19 mouse cellular contexts compared by ENCODE assay signal in genomic region chrX:158375791-158376190, GRCm38 (mm10).
DNase-seq lines count a peak whose midpoint lies in the region; ATAC-seq and TF ChIP-seq lines count a peak whose summit lies in the region.
"Had no signal": no experiment of that assay in that cellular context is flagged by ENCODE, and none has a peak within 500 bp of the region (broad histone marks: within the 10 kb centered on the region; RNA-seq: fewer than 3 reads in every experiment).

No protein-coding gene starts in this region.

- H3K9me3 ChIP-seq in midbrain, postnatal 0 days (ENCODE audit: low read length) = no peaks in the 10 kb centered on the region
- no peaks in the 10 kb centered on the region for H3K9me3 ChIP-seq in midbrain, embryonic 11.5 days (ENCODE audit: control insufficient read depth, low read length)
- no peaks in the 10 kb centered on the region for H3K9me3 ChIP-seq in lung, embryonic 15.5 days
- H3K9me3 ChIP-seq: embryonic facial prominence, embryonic 10.5 days; forebrain, embryonic 15.5 days; heart, embryonic 12.5 days; limb, embryonic 10.5 days; liver, embryonic 12.5 days; midbrain, embryonic 12.5 days had no signal

- 70% methylated on average over 4 of the region's 4 CpGs for WGBS in midbrain, postnatal 0 days
- WGBS in midbrain, embryonic 11.5 days = 86% methylated on average over 4 of the region's 4 CpGs
- WGBS in cerebellum, adult 2 months = 17% methylated on average over 4 of the region's 4 CpGs
- WGBS in lung, embryonic 15.5 days = 48% methylated on average over 4 of the region's 4 CpGs

- H3K9ac ChIP-seq in midbrain, postnatal 0 days (replicated peaks; ENCODE audit: low read length, poor library complexity, severe bottlenecking) = no peak overlapping the region
- H3K9ac ChIP-seq in midbrain, embryonic 11.5 days (ENCODE audit: low read length) = no peak overlapping the region
- no peak overlapping the region for H3K9ac ChIP-seq in lung, embryonic 15.5 days
- H3K9ac ChIP-seq: forebrain, embryonic 15.5 days; heart, embryonic 12.5 days; liver, embryonic 12.5 days; midbrain, embryonic 12.5 days had no signal

- H3K36me3 ChIP-seq in midbrain, postnatal 0 days (ENCODE audit: insufficient read depth, low read length) = no peaks in the 10 kb centered on the region
- no peaks in the 10 kb centered on the region for H3K36me3 ChIP-seq in midbrain, embryonic 11.5 days (ENCODE audit: control insufficient read depth, insufficient read depth, low read length)
- H3K36me3 ChIP-seq in lung, embryonic 15.5 days = no peaks in the 10 kb centered on the region
- H3K36me3 ChIP-seq: embryonic facial prominence, embryonic 10.5 days; forebrain, embryonic 15.5 days; heart, embryonic 12.5 days; limb, embryonic 10.5 days; liver, embryonic 12.5 days; midbrain, embryonic 12.5 days had no signal

- H3K27ac ChIP-seq in midbrain, postnatal 0 days (ENCODE audit: low read depth, low read length) = no peak overlapping the region
- no peak overlapping the region for H3K27ac ChIP-seq in midbrain, embryonic 11.5 days (ENCODE audit: low read depth, low read length)
- H3K27ac ChIP-seq in cerebellum, adult 2 months (ENCODE audit: insufficient read depth, low read length) = no peak overlapping the region
- no peak overlapping the region for H3K27ac ChIP-seq in lung, embryonic 15.5 days
- H3K27ac ChIP-seq: embryonic facial prominence, embryonic 10.5 days; forebrain, embryonic 15.5 days; limb, embryonic 10.5 days; liver, embryonic 12.5 days; macrophage; midbrain, embryonic 12.5 days had no signal

- ATAC-seq in midbrain, postnatal 0 days (ENCODE audit: low FRiP score) = no peak
- ATAC-seq in midbrain, embryonic 11.5 days (ENCODE audit: low FRiP score) = no peak
- ATAC-seq in lung, embryonic 15.5 days (ENCODE audit: borderline replicate concordance, extremely low read depth, low FRiP score, low TSS enrichment) = peak; percentile 81; the same call in 1 of the 2 replicates
- ATAC-seq: activated CD4-positive, CD25-positive, alpha-beta regulatory T cell, adult 4 months; forebrain, embryonic 15.5 days; liver, embryonic 12.5 days; Patski had no signal

- H3K4me2 ChIP-seq in midbrain, postnatal 0 days (ENCODE audit: low read depth, low read length, poor library complexity, severe bottlenecking) = no peak overlapping the region
- H3K4me2 ChIP-seq in midbrain, embryonic 11.5 days = no peak overlapping the region
- H3K4me2 ChIP-seq in lung, embryonic 15.5 days = no peak overlapping the region
- H3K4me2 ChIP-seq: forebrain, embryonic 15.5 days; heart, embryonic 12.5 days; liver, embryonic 12.5 days; midbrain, embryonic 12.5 days had no signal

- TF ChIP-seq POLR2A in cerebellum, adult 2 months (IDR thresholded peaks at IDR 0.05; ENCODE audit: borderline replicate concordance, insufficient read depth, low read length) = no peak

- H3K4me1 ChIP-seq in midbrain, postnatal 0 days (ENCODE audit: insufficient read depth, low read length) = no peaks in the 10 kb centered on the region
- H3K4me1 ChIP-seq in midbrain, embryonic 11.5 days (ENCODE audit: control insufficient read depth, insufficient read depth, low read length) = no peaks in the 10 kb centered on the region
- H3K4me1 ChIP-seq in cerebellum, adult 2 months (ENCODE audit: control insufficient read depth, insufficient read depth, low read length) = peaks cover 24% of the 10 kb centered on the region
- no peaks in the 10 kb centered on the region for H3K4me1 ChIP-seq in lung, embryonic 15.5 days
- H3K4me1 ChIP-seq: embryonic facial prominence, embryonic 10.5 days; forebrain, embryonic 15.5 days; heart, embryonic 12.5 days; limb, embryonic 10.5 days; liver, embryonic 12.5 days; midbrain, embryonic 12.5 days had no signal

- no peaks in the 10 kb centered on the region for H3K27me3 ChIP-seq in midbrain, postnatal 0 days (ENCODE audit: insufficient read depth, low read length)
- no peaks in the 10 kb centered on the region for H3K27me3 ChIP-seq in midbrain, embryonic 11.5 days (ENCODE audit: control insufficient read depth, insufficient read depth, low read length)
- no peaks in the 10 kb centered on the region for H3K27me3 ChIP-seq in cerebellum, adult 2 months (ENCODE audit: control insufficient read depth, insufficient read depth, low read length)
- H3K27me3 ChIP-seq in lung, embryonic 15.5 days = no peaks in the 10 kb centered on the region
- H3K27me3 ChIP-seq: forebrain, embryonic 15.5 days; heart, embryonic 12.5 days; liver, embryonic 12.5 days; midbrain, embryonic 12.5 days had no signal

- no peak overlapping the region for H3K4me3 ChIP-seq in midbrain, postnatal 0 days (ENCODE audit: low read depth, low read length)
- no peak overlapping the region for H3K4me3 ChIP-seq in midbrain, embryonic 11.5 days (ENCODE audit: low read depth, low read length)
- no peak overlapping the region for H3K4me3 ChIP-seq in cerebellum, adult 2 months (replicated peaks; ENCODE audit: insufficient read depth, low read depth, low read length)
- H3K4me3 ChIP-seq in lung, embryonic 15.5 days = no peak overlapping the region
- H3K4me3 ChIP-seq: embryonic facial prominence, embryonic 10.5 days; forebrain, embryonic 15.5 days; heart, embryonic 12.5 days; limb, embryonic 10.5 days; liver, embryonic 12.5 days; midbrain, embryonic 12.5 days had no signal

- DNase-seq in midbrain, postnatal 0 days (ENCODE audit: low spot score) = peak; percentile 56
- no peak for DNase-seq in midbrain, embryonic 11.5 days (ENCODE audit: low spot score, missing footprints)
- peak; percentile 81 to 94 for DNase-seq in cerebellum, adult 2 months
- DNase-seq in urinary bladder, adult 2 months (ENCODE audit: low spot score) = no peak
- DNase-seq in thymus, postnatal 10 days (ENCODE audit: low spot score in 2 of 2) = no peak
- no peak for DNase-seq in spleen, postnatal 14 days (ENCODE audit: low spot score in 2 of 2)
- DNase-seq: adrenal gland, postnatal 36 days; heart, postnatal 36 days; kidney, adult 2 months had no signal

- no peak for TF ChIP-seq CTCF in midbrain, postnatal 0 days (IDR thresholded peaks at IDR 0.05)
- no peak for TF ChIP-seq CTCF in cerebellum, adult 2 months (IDR thresholded peaks at IDR 0.05; ENCODE audit: borderline replicate concordance, insufficient read depth, low read depth, low read length)

Comparison
In these comparisons a context has a peak if more than half of its experiments do, and no peak if none do; other contexts are left out.
1. DNase-seq: peak in midbrain, postnatal 0 days (single experiment) and cerebellum, adult 2 months (2 of 2); none in midbrain, embryonic 11.5 days (single experiment), urinary bladder, adult 2 months (single experiment), thymus, postnatal 10 days (0 of 2) and spleen, postnatal 14 days (0 of 2).